Mouse (Mus musculus) intestine, postnatal 0 days (tissue): ENCODE results near the gene Retnlg. TPM values are rescaled to one million over a fixed set of nuclear protein-coding genes. Genes with fewer than 3 reads are reported as not detected.
"Not testable (repeated sequence)": the region's sequence is repeated elsewhere in the genome, so short reads cannot be mapped to it uniquely, and the experiment has no call there.

ENCODE experiments used
- ATAC-seq: fragments of 200-750 bp; cut with Nextera tagmentation; 2 replicates; pipeline ENCODE4 v1.8.0; 2017; ENCODE audit warnings: mild to moderate bottlenecking, moderate TSS enrichment, moderate library complexity
- H3K27ac ChIP-seq: fragments of 300-500 bp; sonication (generic); 2 replicates; pipeline ENCODE4 v1.5.1; 2014; ENCODE audit warnings: mild to moderate bottlenecking, low read depth, low read length, moderate library complexity
- H3K27me3 ChIP-seq: fragments of 300-500 bp; sonication (generic); replicated peaks from 2 replicates; pipeline ENCODE4 v1.6.1; 2014; ENCODE audit warnings: low read length, mixed read lengths; ENCODE audit not compliant: control insufficient read depth, insufficient read depth
- H3K36me3 ChIP-seq: fragments of 300-500 bp; sonication (generic); 2 replicates; pipeline ENCODE4 v1.6.1; 2014; ENCODE audit warnings: mild to moderate bottlenecking, moderate library complexity; ENCODE audit not compliant: control insufficient read depth, insufficient read depth
- H3K4me1 ChIP-seq: fragments of 300-500 bp; sonication (generic); replicated peaks from 2 replicates; pipeline ENCODE4 v1.6.1; 2014; ENCODE audit warnings: antibody characterized with exemption, low read length, mixed read lengths; ENCODE audit not compliant: control insufficient read depth, insufficient read depth
- H3K4me2 ChIP-seq: fragments of 300-500 bp; sonication (generic); replicated peaks from 2 replicates; pipeline ENCODE4 v1.6.1; 2014; ENCODE audit warnings: low read depth, mild to moderate bottlenecking, moderate library complexity
- H3K4me3 ChIP-seq: fragments of 300-500 bp; sonication (generic); 2 replicates; pipeline ENCODE4 v1.5.1; 2014; ENCODE audit warnings: low read depth, low read length
- H3K9ac ChIP-seq: fragments of 300-500 bp; sonication (generic); 2 replicates; pipeline ENCODE4 v1.6.1; 2014; ENCODE audit warnings: mild to moderate bottlenecking, low read depth, low read length
- H3K9me3 ChIP-seq: fragments of 300-500 bp; sonication (generic); 2 replicates; pipeline ENCODE4 v1.6.1; 2016; ENCODE audit warnings: mixed run types; ENCODE audit not compliant: control insufficient read depth
- CTCF ChIP-seq: sonication (generic); IDR thresholded peaks from 2 replicates; pipeline ENCODE4 v1.5.1; 2016; ENCODE audit warnings: low read depth, mild to moderate bottlenecking, control low read depth, antibody characterized with exemption, moderate library complexity
- WGBS: fragments of 180-500 bp; shearing (Covaris S2); extraction: QIAGEN DNeasy Blood & Tissue Kit; methylation state at CpG from one replicate; pipeline ENCODE4 v1.1.7; 2014; 5-methylcytosine and 5-hydroxymethylcytosine counted together
- polyA plus RNA-seq: library from polyadenylated mRNA; unstranded; fragments of >200 nt; fragmentation: Nextera tagmentation; extraction: Ambion mirVana; gene quantifications from 2 replicates; pipeline ENCODE4 v1.2.1, GENCODE M21; 2015

Gene Retnlg
- polyA plus RNA-seq, 1 experiment from 2014 or later = 1.7 TPM

- Histone ChIP-seq H3K4me1 (no peaks in the 10 kb centered on the region), H3K9ac (no peak overlapping the region), H3K27ac (no peak overlapping the region), H3K4me2 (no peak overlapping the region), H3K27me3 (no peaks in the 10 kb centered on the region), H3K36me3 (no peaks in the 10 kb centered on the region), H3K9me3 (no peaks in the 10 kb centered on the region), H3K4me3 (no peak overlapping the region)
- ATAC-seq = no peak
- 92% methylated on average over 4 of the region's 4 CpGs for WGBS
- TF ChIP-seq CTCF = no peak
Measured at GRCm38 (mm10) chr16:48843671-48844386, 28.6 kb upstream of the Retnlg start.

GRCm38 (mm10) chr16:48865004-48865403 is 7.4 kb upstream of the Retnlg start:
- not testable (repeated sequence) for ATAC-seq, H3K4me3 ChIP-seq, H3K9me3 ChIP-seq, H3K27me3 ChIP-seq, H3K9ac ChIP-seq, H3K27ac ChIP-seq, H3K36me3 ChIP-seq, H3K4me1 ChIP-seq, H3K4me2 ChIP-seq
- WGBS = 82% methylated on average over 1 of the region's 1 CpGs

GRCm38 (mm10) chr16:48867690-48868089 is 4.7 kb upstream of the Retnlg start:
- H3K36me3 ChIP-seq = no peaks in the 10 kb centered on the region
- no peak overlapping the region for H3K9ac ChIP-seq
- no peak overlapping the region for H3K4me3 ChIP-seq
- H3K4me1 ChIP-seq = no peaks in the 10 kb centered on the region
- H3K4me2 ChIP-seq = no peak overlapping the region
- no peak for ATAC-seq
- no peak overlapping the region for H3K27ac ChIP-seq
- WGBS = 50% methylated on average over 2 of the region's 2 CpGs
- no peaks in the 10 kb centered on the region for H3K27me3 ChIP-seq
- no peaks in the 10 kb centered on the region for H3K9me3 ChIP-seq
- TF ChIP-seq CTCF = no peak

GRCm38 (mm10) chr16:48868663-48869062 is 3.8 kb upstream of the Retnlg start:
- H3K4me3 ChIP-seq = no peak overlapping the region

DNA sequence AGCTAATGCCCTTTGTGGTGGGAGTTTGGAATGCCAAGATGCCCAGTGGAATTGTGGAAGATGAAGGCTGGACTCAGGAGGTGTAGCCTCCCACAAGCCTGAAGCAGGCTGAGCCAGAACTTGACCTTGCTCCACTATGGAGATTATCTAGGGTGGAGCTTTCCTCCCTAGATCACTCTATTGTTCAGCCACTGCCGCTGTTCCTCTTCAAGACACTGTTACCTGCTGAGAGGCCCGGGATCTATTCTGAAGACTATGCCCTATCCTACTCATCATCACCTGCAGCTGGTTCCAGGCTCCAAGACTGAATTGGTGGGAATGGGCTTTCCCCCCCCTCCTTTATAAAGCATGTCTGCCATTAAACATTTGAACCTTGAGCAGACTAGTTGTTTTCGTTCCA is 2.8 kb upstream of the Retnlg start:
- no peak for TF ChIP-seq CTCF
- no peaks in the 10 kb centered on the region for H3K9me3 ChIP-seq
- H3K4me2 ChIP-seq = no peak overlapping the region
- H3K4me3 ChIP-seq = no peak overlapping the region
- no peaks in the 10 kb centered on the region for H3K36me3 ChIP-seq
- H3K9ac ChIP-seq = no peak overlapping the region
- H3K4me1 ChIP-seq = no peaks in the 10 kb centered on the region
- H3K27ac ChIP-seq = no peak overlapping the region
- 81% methylated on average over 3 of the region's 3 CpGs for WGBS
- no peaks in the 10 kb centered on the region for H3K27me3 ChIP-seq
- ATAC-seq = no peak

More at GRCm38 (mm10) chr16:48868663-48869062, 3.8 kb upstream of the Retnlg start:
- no peak overlapping the region for H3K4me2 ChIP-seq
- H3K4me1 ChIP-seq = no peaks in the 10 kb centered on the region
- WGBS = 63% methylated on average over 1 of the region's 1 CpGs
- no peak overlapping the region for H3K9ac ChIP-seq
- H3K36me3 ChIP-seq = no peaks in the 10 kb centered on the region
- TF ChIP-seq CTCF = no peak
- H3K27me3 ChIP-seq = no peaks in the 10 kb centered on the region
- no peak for ATAC-seq
- no peaks in the 10 kb centered on the region for H3K9me3 ChIP-seq
- no peak overlapping the region for H3K27ac ChIP-seq

GRCm38 (mm10) chr16:48871754-48872153 is 667 bp upstream of the Retnlg start:
- H3K4me1 ChIP-seq = no peaks in the 10 kb centered on the region
- H3K9ac ChIP-seq = no peak overlapping the region
- TF ChIP-seq CTCF = no peak
- no peak overlapping the region for H3K4me2 ChIP-seq
- H3K27me3 ChIP-seq = no peaks in the 10 kb centered on the region
- 91% methylated on average over 1 of the region's 1 CpGs for WGBS
- H3K27ac ChIP-seq = no peak overlapping the region
- ATAC-seq = no peak
- H3K9me3 ChIP-seq = no peaks in the 10 kb centered on the region
- H3K4me3 ChIP-seq = no peak overlapping the region
- no peaks in the 10 kb centered on the region for H3K36me3 ChIP-seq
